Mouse (Mus musculus): Measurements from ENCODE around the gene Zbtb9.

GRCm38 (mm10) chr17:26936453-26936852, 36.5 kb upstream of the Zbtb9 start:
- TF ChIP-seq POLR2A (IDR thresholded peaks at IDR 0.05; ENCODE audit: low read depth, low read length) (no peak), CTCF (IDR thresholded peaks at IDR 0.05; ENCODE audit: borderline replicate concordance, insufficient read depth, low read length) (no peak)

Data from embryonic fibroblast, embryonic 13.5 days (primary cell).